Mouse (Mus musculus): ENCODE measurements around the gene Wdr70.

- no peak for TF ChIP-seq CTCF (conservative IDR thresholded peaks at IDR 0.05; ENCODE audit: insufficient read depth, insufficient read length, low read depth, low read length)
- TF ChIP-seq POLR2A (IDR thresholded peaks at IDR 0.05; ENCODE audit: low read depth, low read length), result no peak
Observed at GRCm38 (mm10) chr15:7884181-7884580, 214.8 kb downstream of the Wdr70 start.
